Mouse (Mus musculus) heart, adult 2 months (tissue): ENCODE results near the gene E130114P18Rik.

Experiments used
- CTCF ChIP-seq: fragments of 200-600 bp; IDR thresholded peaks from 2 replicates; pipeline ENCODE4 v1.8.1; 2022; ENCODE audit warnings: antibody characterized with exemption, mild to moderate bottlenecking, moderate library complexity
- EP300 ChIP-seq: fragments of 200-500 bp; IDR thresholded peaks from 2 replicates; pipeline ENCODE4 v1.6.1; 2011; ENCODE audit warnings: low read depth, low read length, control low read depth; ENCODE audit not compliant: insufficient read depth
- POLR2A ChIP-seq: fragments of 200-500 bp; IDR thresholded peaks from 2 replicates; pipeline ENCODE4 v1.6.1; 2011; ENCODE audit warnings: mild to moderate bottlenecking, low read depth, low read length, control low read depth; ENCODE audit not compliant: insufficient read depth

DNA sequence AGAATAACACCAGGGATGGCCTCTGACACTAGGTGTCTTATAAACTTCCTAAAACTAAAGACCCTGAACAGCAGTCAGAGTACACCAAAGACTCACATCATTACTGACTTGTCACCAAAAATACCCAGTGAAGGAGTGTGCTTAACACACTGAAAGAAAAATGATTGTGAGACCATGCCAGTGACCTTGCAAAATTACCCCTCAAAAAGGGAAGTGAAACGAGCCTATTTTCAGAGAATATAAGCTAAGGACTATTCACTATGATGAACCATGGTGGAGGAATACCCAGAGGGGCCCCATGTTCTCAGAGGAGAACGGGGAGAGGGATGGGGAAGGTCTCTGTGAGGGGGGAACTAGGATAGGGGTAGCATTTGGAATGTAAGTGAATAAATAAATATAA lies 245.8 kb downstream of the E130114P18Rik start:
- TF ChIP-seq POLR2A = no peak
- TF ChIP-seq EP300 = no peak
- no peak for TF ChIP-seq CTCF
